Mouse (Mus musculus): Measurements from ENCODE around the gene Olfr850. TPM values are rescaled to one million over a fixed set of nuclear protein-coding genes. Genes with fewer than 3 reads are reported as not detected.

Olfr850 gene
- not detected for total RNA-seq (2021)

DNA sequence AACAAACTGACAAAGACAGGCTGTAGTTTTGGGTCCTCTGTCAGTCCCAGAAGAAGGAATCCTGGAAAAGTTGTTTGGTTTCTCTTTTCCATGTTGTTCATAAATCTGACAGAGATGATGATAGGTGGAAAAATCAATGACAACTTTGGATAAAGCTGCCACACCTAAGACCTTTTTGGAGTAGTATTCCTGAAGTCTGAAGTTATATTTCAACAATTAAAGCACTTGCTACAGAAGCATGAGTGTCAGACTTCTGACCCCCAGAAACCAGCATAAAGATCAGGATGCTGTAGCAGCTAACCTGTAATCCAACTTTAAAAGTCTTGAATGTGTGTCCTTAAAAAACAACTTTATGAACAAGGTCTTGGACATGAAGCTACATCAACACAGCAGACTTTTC lies at the start of gene Olfr850:
TSS of gene Olfr850 (minus strand) at position 101 of the 400 bp plus-strand sequence.
- DNase-seq: no peak

GRCm38 (mm10) chr9:19492995-19493394 lies 14.9 kb upstream of the Olfr850 start, which contains the start of gene Olfr851:
Gene Olfr851, plus strand, starts transcription at chr9:19493295.
- DNase-seq: no peak

GRCm38 (mm10) chr9:19439966-19440365 lies 38.1 kb downstream of the Olfr850 start, which contains the start of gene Olfr849:
Gene Olfr849, plus strand, starts transcription at chr9:19440266.
- DNase-seq: no peak

Other genes starting within 250 kb of the Olfr850 start
- not detected for gene Olfr843, start 226.3 kb downstream of the Olfr850 start, total RNA-seq (2021)
- gene Olfr844, start 161.9 kb downstream of the Olfr850 start, total RNA-seq (2021): not detected
- not detected for gene Olfr845, start 141.8 kb downstream of the Olfr850 start, total RNA-seq (2021)
- gene Olfr846, start 114.2 kb downstream of the Olfr850 start, total RNA-seq (2021): not detected
- not detected for gene Olfr847, start 99.6 kb downstream of the Olfr850 start, total RNA-seq (2021)
- gene Olfr849, start 38.0 kb downstream of the Olfr850 start, total RNA-seq (2021): not detected
- not detected for gene Olfr851, start 15.0 kb upstream of the Olfr850 start, total RNA-seq (2021)
- not detected for gene Olfr853, start 62.8 kb upstream of the Olfr850 start, total RNA-seq (2021)
- gene Olfr854, start 89.1 kb upstream of the Olfr850 start, total RNA-seq (2021): not detected
- gene Olfr855, start 104.4 kb upstream of the Olfr850 start, total RNA-seq (2021): not detected
- 10 to 100 TPM; 14.7 to 17.0 TPM for gene Zfp317, start 143.9 kb upstream of the Olfr850 start, total RNA-seq (2021)
- not detected for gene Olfr857, start 231.2 kb upstream of the Olfr850 start, total RNA-seq (2021)

Measured in heart, postnatal 4 days (tissue).